In genomic region chr1:80038059-80038458, GRCm38 (mm10) we compare ENCODE assay signal across 28 mouse cellular contexts.
"Had no signal": no experiment of that assay in that cellular context is flagged by ENCODE, and none has a peak within 500 bp of the region (broad histone marks: within the 10 kb centered on the region; RNA-seq: fewer than 3 reads in every experiment).

No protein-coding gene starts in this region.

- H3K9me3 ChIP-seq: limb, embryonic 10.5 days; limb, embryonic 12.5 days; limb, embryonic 13.5 days; limb, embryonic 15.5 days; liver, embryonic 12.5 days; liver, embryonic 13.5 days; liver, embryonic 15.5 days; lung, embryonic 15.5 days; midbrain, embryonic 10.5 days; midbrain, embryonic 12.5 days; midbrain, embryonic 13.5 days; midbrain, embryonic 15.5 days; neural tube, embryonic 12.5 days had no signal

- H3K4me3 ChIP-seq: left cerebral cortex, adult 2 months; limb, embryonic 10.5 days; limb, embryonic 12.5 days; limb, embryonic 13.5 days; limb, embryonic 15.5 days; liver, embryonic 12.5 days; liver, embryonic 13.5 days; liver, embryonic 15.5 days; lung, embryonic 15.5 days; megakaryocyte, embryonic 14.5 days; midbrain, embryonic 10.5 days; midbrain, embryonic 12.5 days; midbrain, embryonic 13.5 days; midbrain, embryonic 15.5 days; myocyte; neural tube, embryonic 12.5 days had no signal

- ATAC-seq: liver, embryonic 12.5 days; liver, postnatal 0 days; midbrain, embryonic 13.5 days; midbrain, embryonic 15.5 days had no signal

- H3K9ac ChIP-seq: limb, embryonic 12.5 days; limb, embryonic 13.5 days; limb, embryonic 15.5 days; liver, embryonic 12.5 days; liver, embryonic 13.5 days; liver, embryonic 14.5 days; liver, embryonic 15.5 days; liver, postnatal 0 days; lung, embryonic 15.5 days; midbrain, embryonic 12.5 days; midbrain, embryonic 13.5 days; midbrain, embryonic 15.5 days; neural tube, embryonic 12.5 days had no signal

- H3K4me2 ChIP-seq: limb, embryonic 12.5 days; limb, embryonic 13.5 days; limb, embryonic 15.5 days; liver, embryonic 11.5 days; liver, embryonic 12.5 days; liver, embryonic 13.5 days; liver, embryonic 15.5 days; lung, embryonic 15.5 days; midbrain, embryonic 12.5 days; midbrain, embryonic 13.5 days; midbrain, embryonic 15.5 days; neural tube, embryonic 12.5 days had no signal

- H3K4me1 ChIP-seq: limb, embryonic 15.5 days had no signal

- H3K36me3 ChIP-seq: limb, embryonic 10.5 days; limb, embryonic 12.5 days; limb, embryonic 13.5 days; limb, embryonic 15.5 days; liver, embryonic 12.5 days; liver, embryonic 13.5 days; liver, embryonic 15.5 days; lung, embryonic 15.5 days; midbrain, embryonic 10.5 days; midbrain, embryonic 12.5 days; midbrain, embryonic 13.5 days; midbrain, embryonic 15.5 days; neural tube, embryonic 12.5 days had no signal

- DNase-seq: layer of hippocampus, postnatal 36 days; left cerebral cortex, postnatal 4 days; liver; liver, embryonic 13.5 days; liver, postnatal 0 days; lung, adult 18-20 months; lung, postnatal 10 days; lung, postnatal 14 days; lung, postnatal 36 days; midbrain, embryonic 14.5 days had no signal

- H3K27ac ChIP-seq: left cerebral cortex, adult 2 months; limb, embryonic 10.5 days; limb, embryonic 12.5 days; limb, embryonic 13.5 days; limb, embryonic 15.5 days; liver, embryonic 12.5 days; liver, embryonic 13.5 days; liver, embryonic 14.5 days; liver, embryonic 15.5 days; lung, embryonic 15.5 days; macrophage; midbrain, embryonic 10.5 days; midbrain, embryonic 12.5 days; midbrain, embryonic 13.5 days; midbrain, embryonic 15.5 days; neural tube, embryonic 12.5 days had no signal

- H3K27me3 ChIP-seq: limb, embryonic 12.5 days; limb, embryonic 13.5 days; limb, embryonic 15.5 days; liver, embryonic 12.5 days; lung, embryonic 15.5 days; megakaryocyte, embryonic 14.5 days; midbrain, embryonic 12.5 days; midbrain, embryonic 13.5 days; midbrain, embryonic 15.5 days; neural tube, embryonic 12.5 days had no signal
